Mouse (Mus musculus): ENCODE measurements around the gene Nav3.

DNA sequence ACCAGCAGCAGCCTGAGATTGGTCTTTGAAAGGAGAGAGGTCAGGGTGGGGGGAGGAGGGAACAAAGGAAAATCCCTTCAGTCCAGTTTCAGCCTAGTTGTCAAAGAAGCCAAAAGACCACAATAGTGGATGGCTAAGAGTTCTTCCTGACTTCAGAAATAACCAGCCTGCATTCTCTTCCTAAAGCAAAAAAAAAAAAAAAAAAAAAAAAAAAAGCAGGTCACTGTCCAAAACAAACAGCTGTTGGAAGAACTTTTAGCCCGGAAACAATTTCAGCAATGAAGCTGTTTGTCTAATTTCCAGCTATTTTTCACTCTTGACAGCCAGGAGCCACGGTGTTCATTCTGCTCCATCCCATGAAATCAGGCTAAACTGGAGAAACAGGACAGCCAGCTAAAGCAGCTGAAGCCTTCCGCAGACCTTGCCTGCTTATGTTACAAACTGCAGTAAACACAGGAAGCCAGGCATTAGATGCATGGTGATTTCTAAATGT lies 455.2 kb downstream of the Nav3 start:
- TF ChIP-seq CTCF (IDR thresholded peaks at IDR 0.05; ENCODE audit: extremely low read depth, insufficient read depth, low read length) (no peak), POLR2A (IDR thresholded peaks at IDR 0.05; ENCODE audit: extremely low read depth, insufficient read depth, low read length) (no peak)
